Mouse (Mus musculus) CH12.LX (cell line): ENCODE data around the gene Pknox2. TPM values are rescaled to one million over a fixed set of nuclear protein-coding genes. Genes with fewer than 3 reads are reported as not detected.

Experiments used
- DNase-seq: peaks from one replicate; pipeline ENCODE4 v3.0.0-alpha.2; 2013; ENCODE audit errors: extremely low read depth
- H3K27ac ChIP-seq: 2 replicates; pipeline ENCODE4 v1.5.1; 2012; ENCODE audit warnings: low read depth, mild to moderate bottlenecking, control low read depth, moderate library complexity; ENCODE audit not compliant: insufficient read depth
- H3K27me3 ChIP-seq: replicated peaks from 2 replicates; pipeline ENCODE3; 2012; ENCODE audit warnings: inconsistent platforms
- H3K36me3 ChIP-seq, 2 experiments: replicated peaks in 1 of 2; 2 replicates each; pipeline versions ENCODE3 to v1.6.1; 2012; ENCODE audit warnings: inconsistent platforms in 1 of 2, low read length in 1 of 2, mild to moderate bottlenecking in 1 of 2, mixed read lengths in 1 of 2, moderate library complexity in 1 of 2; ENCODE audit not compliant: control insufficient read depth in 1 of 2, insufficient read depth in 1 of 2
- H3K4me1 ChIP-seq, 2 experiments: 2 replicates each; pipeline ENCODE4 v1.6.1; 2012; ENCODE audit warnings: inconsistent platforms in 1 of 2, moderate library complexity in 1 of 2; ENCODE audit not compliant: insufficient read depth in 2 of 2, control insufficient read depth in 1 of 2
- H3K4me2 ChIP-seq: 2 replicates; pipeline ENCODE4 v1.6.1; 2012; ENCODE audit warnings: low read depth, mild to moderate bottlenecking, control low read depth; ENCODE audit not compliant: poor library complexity, insufficient read depth, severe bottlenecking
- H3K4me3 ChIP-seq, 3 experiments: fragments of 150-350 bp in 1 of 3; sonication (generic) in 1 of 3; replicated peaks in 1 of 3; 2 replicates each; pipeline versions ENCODE3 to v1.5.1; 2011 to 2012; ENCODE audit warnings: low read depth in 2 of 3, low read length in 2 of 3, mild to moderate bottlenecking in 2 of 3, moderate library complexity in 2 of 3, control low read depth in 1 of 3, improper control_type of control experiment in 1 of 3, inconsistent platforms in 1 of 3, mixed read lengths in 1 of 3; ENCODE audit not compliant: poor library complexity in 1 of 3
- H3K79me2 ChIP-seq: replicated peaks from 2 replicates; pipeline ENCODE4 v1.6.1; 2012; ENCODE audit warnings: mild to moderate bottlenecking, moderate library complexity; ENCODE audit not compliant: control insufficient read depth, poor library complexity, insufficient read depth, severe bottlenecking; ENCODE audit errors: extremely low read depth
- H3K9ac ChIP-seq: 2 replicates; pipeline ENCODE4 v1.6.1; 2012; ENCODE audit warnings: low read depth, mild to moderate bottlenecking, control low read depth, moderate library complexity; ENCODE audit not compliant: insufficient read depth
- H3K9me3 ChIP-seq: replicated peaks from 2 replicates; pipeline ENCODE3; 2012; ENCODE audit warnings: low read length, inconsistent platforms, mixed read lengths
- BHLHE40 ChIP-seq: IDR thresholded peaks from 2 replicates; pipeline ENCODE4 v1.6.1; 2011; ENCODE audit warnings: mild to moderate bottlenecking, low read depth, low read length, improper control_type of control experiment
- CHD2 ChIP-seq: IDR thresholded peaks from 2 replicates; pipeline ENCODE4 v1.6.1; 2011; ENCODE audit warnings: low read length, improper control_type of control experiment
- CTCF ChIP-seq, 2 experiments: IDR thresholded peaks in 1 of 2; conservative IDR thresholded peaks in 1 of 2; 2 replicates each; pipeline ENCODE4 v1.5.1; 2011 to 2012; ENCODE audit warnings: low read depth in 2 of 2, low read length in 2 of 2, improper control_type of control experiment in 1 of 2, inconsistent platforms in 1 of 2, mild to moderate bottlenecking in 1 of 2, moderate library complexity in 1 of 2
- E2F4 ChIP-seq: IDR thresholded peaks from 2 replicates; pipeline ENCODE4 v1.6.1; 2011; ENCODE audit warnings: low read depth, low read length, improper control_type of control experiment; ENCODE audit not compliant: insufficient replicate concordance
- ELF1 ChIP-seq: IDR thresholded peaks from 2 replicates; pipeline ENCODE4 v1.6.1; 2014; ENCODE audit warnings: low read depth, mild to moderate bottlenecking, inconsistent platforms, low read length, improper control_type of control experiment
- GABPA ChIP-seq: IDR thresholded peaks from 2 replicates; pipeline ENCODE4 v1.6.1; 2012; ENCODE audit warnings: low read depth, low read length, improper control_type of control experiment, inconsistent platforms; ENCODE audit not compliant: insufficient replicate concordance
- HCFC1 ChIP-seq: IDR thresholded peaks from 2 replicates; pipeline ENCODE4 v1.6.1; 2012; ENCODE audit warnings: low read depth, mild to moderate bottlenecking, inconsistent platforms, low read length, improper control_type of control experiment
- IRF4 ChIP-seq: IDR thresholded peaks from 2 replicates; pipeline ENCODE4 v1.6.1; 2014; ENCODE audit warnings: low read depth, mild to moderate bottlenecking, inconsistent platforms, low read length, improper control_type of control experiment
- JUN ChIP-seq: IDR thresholded peaks from 2 replicates; pipeline ENCODE4 v1.6.1; 2011; ENCODE audit warnings: low read depth, mild to moderate bottlenecking, low read length, improper control_type of control experiment, moderate library complexity; ENCODE audit not compliant: insufficient read depth
- JUND ChIP-seq: conservative IDR thresholded peaks from 2 replicates; pipeline ENCODE4 v1.6.1; 2011; ENCODE audit warnings: low read depth, low read length, improper control_type of control experiment
- KAT2A ChIP-seq: IDR thresholded peaks from 2 replicates; pipeline ENCODE4 v1.6.1; 2012; ENCODE audit warnings: low read length, improper control_type of control experiment, inconsistent platforms; ENCODE audit not compliant: insufficient replicate concordance
- MAFK ChIP-seq: IDR thresholded peaks from 2 replicates; pipeline ENCODE4 v1.6.1; 2011; ENCODE audit warnings: low read length, improper control_type of control experiment; ENCODE audit not compliant: insufficient replicate concordance
- MAZ ChIP-seq: IDR thresholded peaks from 2 replicates; pipeline ENCODE4 v1.6.1; 2012; ENCODE audit warnings: low read depth, mild to moderate bottlenecking, inconsistent platforms, low read length, improper control_type of control experiment, moderate library complexity
- MXI1 ChIP-seq: IDR thresholded peaks from 2 replicates; pipeline ENCODE4 v1.6.1; 2011; ENCODE audit warnings: mild to moderate bottlenecking, low read depth, low read length, improper control_type of control experiment
- MYC ChIP-seq: IDR thresholded peaks from 2 replicates; pipeline ENCODE4 v1.6.1; 2011; ENCODE audit warnings: low read depth, mild to moderate bottlenecking, improper control_type of control experiment, low read length
- NELFE ChIP-seq: IDR thresholded peaks from 2 replicates; pipeline ENCODE4 v1.6.1; 2011; ENCODE audit warnings: low read depth, low read length, improper control_type of control experiment
- NRF1 ChIP-seq: IDR thresholded peaks from 2 replicates; pipeline ENCODE4 v1.6.1; 2014; ENCODE audit warnings: low read depth, mild to moderate bottlenecking, inconsistent platforms, low read length, improper control_type of control experiment, moderate library complexity
- PAX5 ChIP-seq: IDR thresholded peaks from 2 replicates; pipeline ENCODE4 v1.6.1; 2012; ENCODE audit warnings: low read length, inconsistent platforms, mixed read lengths
- POLR2A ChIP-seq: IDR thresholded peaks from 2 replicates; pipeline ENCODE4 v1.6.1; 2011; ENCODE audit warnings: low read depth, mild to moderate bottlenecking, improper control_type of control experiment, low read length
- POLR2AphosphoS2 ChIP-seq: IDR thresholded peaks from 2 replicates; pipeline ENCODE4 v1.6.1; 2011; ENCODE audit warnings: low read depth, low read length, improper control_type of control experiment
- SMC3 ChIP-seq: IDR thresholded peaks from 2 replicates; pipeline ENCODE4 v1.6.1; 2011; ENCODE audit warnings: low read depth, low read length, improper control_type of control experiment
- TBP ChIP-seq: conservative IDR thresholded peaks from 2 replicates; pipeline ENCODE4 v1.6.1; 2011; ENCODE audit warnings: low read depth, low read length, improper control_type of control experiment
- TCF12 ChIP-seq: IDR thresholded peaks from 2 replicates; pipeline ENCODE4 v1.6.1; 2014; ENCODE audit warnings: low read depth, mild to moderate bottlenecking, inconsistent platforms, low read length, improper control_type of control experiment
- UBTF ChIP-seq: IDR thresholded peaks from 2 replicates; pipeline ENCODE4 v1.6.1; 2012; ENCODE audit warnings: low read depth, mild to moderate bottlenecking, inconsistent platforms, low read length, improper control_type of control experiment, moderate library complexity
- USF1 ChIP-seq: IDR thresholded peaks from 2 replicates; pipeline ENCODE4 v1.6.1; 2014; ENCODE audit warnings: low read depth, mild to moderate bottlenecking, inconsistent platforms, low read length, improper control_type of control experiment
- USF2 ChIP-seq: conservative IDR thresholded peaks from 2 replicates; pipeline ENCODE4 v1.6.1; 2011; ENCODE audit warnings: low read depth, low read length, improper control_type of control experiment
- ZC3H11A ChIP-seq: IDR thresholded peaks from 2 replicates; pipeline ENCODE4 v1.6.1; 2012; ENCODE audit warnings: low read depth, mild to moderate bottlenecking, inconsistent platforms, low read length, improper control_type of control experiment
- ZKSCAN1 ChIP-seq: IDR thresholded peaks from 2 replicates; pipeline ENCODE4 v1.6.1; 2012; ENCODE audit warnings: low read depth, inconsistent platforms, low read length, improper control_type of control experiment, borderline replicate concordance
- ZMIZ1 ChIP-seq: IDR thresholded peaks from 2 replicates; pipeline ENCODE4 v1.6.1; 2012; ENCODE audit warnings: low read depth, mild to moderate bottlenecking, inconsistent platforms, low read length, improper control_type of control experiment
- ZNF384 ChIP-seq: IDR thresholded peaks from 2 replicates; pipeline ENCODE4 v1.6.1; 2012; ENCODE audit warnings: low read depth, low read length, improper control_type of control experiment, inconsistent platforms
- dilution Hi-C: fragments of 300-500 bp; cut with MboI; formaldehyde crosslinking; loops from 2 replicates; pipeline ENCODE4 v1.14.3; 2020; ENCODE audit warnings: low sequenced_read_pairs; ENCODE audit not compliant: extremely low pct_unique_long_range_greater_than_20kb, extremely low pct_ligation_motif_present
- in situ Hi-C: fragments of 300-500 bp; cut with MboI; formaldehyde crosslinking; loops from 3 replicates; pipeline ENCODE4 v1.14.3; 2019; ENCODE audit warnings: low sequenced_read_pairs, low pct_ligation_motif_present, low pct_unique_long_range_greater_than_20kb, mixed read lengths
- polyA plus RNA-seq: library from polyadenylated mRNA; unstranded; fragments of >175 nt; gene quantifications from 2 replicates; pipeline ENCODE4 v1.2.1, GENCODE M21; 2012; ENCODE audit warnings: low read depth; ENCODE audit not compliant: insufficient read length
- total RNA-seq, 2 experiments: library from RNA; depleted of rRNA; stranded (reverse); fragments of 300-350 nt in 1 of 2; fragments of >200 nt in 1 of 2; gene quantifications; 2 replicates each; pipeline ENCODE4 v1.2.3; 2012 to 2014

Gene Pknox2
- total and polyA plus RNA-seq, 3 experiments, result 0.08 to 0.11 TPM; not detected in 1

GRCm38 (mm10) chr9:37145616-37146352 is 1.4 kb downstream of the Pknox2 start:
- Histone ChIP-seq H3K4me3 (no peak overlapping the region), H3K36me3 (no peaks in the 10 kb centered on the region), H3K9me3 (no peaks in the 10 kb centered on the region), H3K27me3 (peaks cover 21% of the 10 kb centered on the region), H3K4me1 (no peaks in the 10 kb centered on the region; a peak in 1 of 4 replicates), H3K9ac (no peak overlapping the region), H3K79me2 (no peaks in the 10 kb centered on the region), H3K4me2 (no peak overlapping the region), H3K27ac (no peak overlapping the region)
- TF ChIP-seq HCFC1 (no peak), CTCF (conservative IDR thresholded peaks at IDR 0.05 in 1 of 2, IDR thresholded peaks at IDR 0.05 in 1 of 2; ENCODE audit: low read depth in 2 of 2, low read length in 2 of 2) (no peak), PAX5 (no peak), KAT2A (no peak), ZNF384 (no peak), E2F4 (no peak), SMC3 (no peak), ELF1 (no peak), TCF12 (no peak), ZKSCAN1 (no peak), USF2 (no peak), IRF4 (no peak), NRF1 (no peak), ZC3H11A (no peak), ZMIZ1 (no peak), UBTF (no peak), MAZ (no peak), JUN (no peak), MXI1 (no peak)
- no peak for DNase-seq
- dilution Hi-C loops, result no loop called here
- in situ Hi-C loops, result no loop called here

DNA sequence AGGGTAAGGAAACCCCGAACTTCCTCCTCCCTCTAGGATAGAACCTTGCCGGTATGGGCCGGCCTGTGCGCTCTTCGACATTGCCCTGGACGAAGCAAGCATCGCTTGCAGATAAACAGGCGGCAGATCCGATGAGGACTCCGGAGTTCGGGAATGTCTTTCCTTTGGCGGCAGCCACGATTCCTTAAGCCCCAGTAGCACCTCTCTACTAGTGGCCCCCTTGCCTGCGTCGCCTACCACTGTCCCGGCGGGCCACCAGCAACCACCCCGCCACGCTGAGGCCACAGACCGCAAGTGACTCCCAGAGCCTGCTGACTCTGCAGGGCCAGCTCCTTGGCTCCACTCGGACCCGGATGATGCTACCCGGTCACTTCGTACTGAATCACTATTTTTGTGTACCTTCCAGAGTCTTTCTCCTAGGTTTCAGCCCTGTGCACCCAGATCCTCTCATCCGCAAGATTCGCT is 2.0 kb downstream of the Pknox2 start:
- DNase-seq, result no peak
- Histone ChIP-seq H3K9me3 (no peaks in the 10 kb centered on the region), H3K36me3 (no peaks in the 10 kb centered on the region), H3K27me3 (peaks cover 19% of the 10 kb centered on the region), H3K27ac (no peak overlapping the region), H3K4me1 (peaks cover 0 to 4% of the 10 kb centered on the region in 2 experiments; a peak in 2 of 4 replicates), H3K4me2 (no peak overlapping the region), H3K79me2 (no peaks in the 10 kb centered on the region), H3K9ac (no peak overlapping the region), H3K4me3 (no peak overlapping the region)
- in situ Hi-C loops (no loop called here), dilution Hi-C loops (no loop called here)
- TF ChIP-seq JUND (no peak), MYC (no peak), MAFK (no peak), GABPA (no peak), TCF12 (no peak), MXI1 (no peak), ZNF384 (no peak), POLR2AphosphoS2 (no peak), BHLHE40 (no peak), CHD2 (no peak), UBTF (no peak), CTCF (conservative IDR thresholded peaks at IDR 0.05 in 1 of 2, IDR thresholded peaks at IDR 0.05 in 1 of 2; ENCODE audit: low read depth in 2 of 2, low read length in 2 of 2) (no peak), USF1 (no peak), PAX5 (no peak), NELFE (no peak), TBP (no peak), E2F4 (no peak), POLR2A (no peak)
